Mouse (Mus musculus): ENCODE measurements around the gene Tnf.

- TF ChIP-seq POLR2A (IDR thresholded peaks at IDR 0.05; ENCODE audit: borderline replicate concordance, control insufficient read depth, low read depth, low read length) (no peak), CTCF (IDR thresholded peaks at IDR 0.05; ENCODE audit: control insufficient read depth, insufficient read depth, low read length) (no peak)
Observed at GRCm38 (mm10) chr17:35201128-35201527, 679 bp downstream of the Tnf start.
